Mouse (Mus musculus) ovary, adult 10 weeks (tissue): ENCODE data around the gene Olfm1. TPM values are rescaled to one million over a fixed set of nuclear protein-coding genes. Genes with fewer than 3 reads are reported as not detected.

Experiments
- polyA plus RNA-seq: library from polyadenylated mRNA; stranded (reverse); fragments of 350-450 nt; fragmentation: Illumina TruSeq; extraction: RNeasy Lipid Tissue Mini Kit (QIAGEN cat#74804); gene quantifications from one replicate; pipeline ENCODE4 v1.2.3, GENCODE M21; 2014

The Olfm1 gene
- polyA plus RNA-seq = 18.6 TPM

GRCm38 (mm10) chr2:28192821-28193689 lies at the start of gene Olfm1:
TSS of gene Olfm1 (plus strand) at chr2:28192992.

Other genes with a start within 250 kb of the Olfm1 start
- not detected for gene Fcnb, start 108.1 kb upstream of the Olfm1 start, polyA plus RNA-seq